31 mouse cellular contexts compared by ENCODE assay signal in genomic region chr7:25637099-25637498, GRCm38 (mm10). TPM values are rescaled to one million over a fixed set of nuclear protein-coding genes. Genes with fewer than 3 reads are reported as not detected.
"Had no signal": no experiment of that assay in that cellular context is flagged by ENCODE, and none has a peak within 500 bp of the region (broad histone marks: within the 10 kb centered on the region; RNA-seq: fewer than 3 reads in every experiment).

No protein-coding gene starts in this region.

- H3K27me3 ChIP-seq: heart, embryonic 13.5 days; heart, embryonic 15.5 days; hindbrain, embryonic 12.5 days; intestine, embryonic 15.5 days; limb, embryonic 12.5 days had no signal

- H3K9ac ChIP-seq: heart, embryonic 13.5 days; heart, embryonic 15.5 days; hindbrain, embryonic 12.5 days; hindbrain, embryonic 14.5 days; intestine, embryonic 15.5 days; limb, embryonic 12.5 days; liver, embryonic 14.5 days had no signal

- H3K27ac ChIP-seq: heart, adult 2 months; heart, embryonic 13.5 days; heart, embryonic 15.5 days; hindbrain, embryonic 10.5 days; hindbrain, embryonic 12.5 days; hindbrain, embryonic 14.5 days; intestine, embryonic 15.5 days; layer of hippocampus, adult 2 months; left cerebral cortex, adult 2 months; limb, embryonic 10.5 days; limb, embryonic 12.5 days; liver, embryonic 14.5 days had no signal

- H3K4me2 ChIP-seq: heart, embryonic 11.5 days; heart, embryonic 13.5 days; heart, embryonic 15.5 days; hindbrain, embryonic 12.5 days; hindbrain, embryonic 14.5 days; intestine, embryonic 15.5 days; limb, embryonic 12.5 days had no signal

- H3K4me3 ChIP-seq: heart, adult 2 months; heart, embryonic 13.5 days; heart, embryonic 15.5 days; hindbrain, embryonic 10.5 days; hindbrain, embryonic 12.5 days; intestine, embryonic 15.5 days; layer of hippocampus, adult 2 months; left cerebral cortex, adult 2 months; limb, embryonic 10.5 days; limb, embryonic 12.5 days had no signal

- ATAC-seq: hindbrain, embryonic 16.5 days; inflammation-experienced regulatory T-cells, adult 6 months; intestine, embryonic 15.5 days; intestine, postnatal 0 days had no signal

- H3K4me1 ChIP-seq: hindbrain, embryonic 10.5 days; hindbrain, embryonic 12.5 days; intestine, embryonic 15.5 days; limb, embryonic 10.5 days; limb, embryonic 12.5 days had no signal

- H3K9me3 ChIP-seq: heart, embryonic 13.5 days; heart, embryonic 15.5 days; hindbrain, embryonic 10.5 days; hindbrain, embryonic 12.5 days; intestine, embryonic 15.5 days; limb, embryonic 10.5 days; limb, embryonic 12.5 days had no signal

- DNase-seq: gastrocnemius, postnatal 36 days; heart, postnatal 4 days; kidney, adult 18-20 months; kidney, adult 8-10 months; kidney, postnatal 10 days; kidney, postnatal 25 days; kidney, postnatal 4 days had no signal

RNA-seq across cellular contexts. Expression of gene Erich4, which starts 21.4 kb away (rescaled TPM):
- total RNA-seq: gastrocnemius, adult 8-10 months; gastrocnemius, postnatal 14 days; gastrocnemius, postnatal 36 days; granulocyte monocyte progenitor cell, adult 5-6 weeks; heart, postnatal 4 days; layer of hippocampus, adult 2 months; layer of hippocampus, postnatal 10 days; left cerebral cortex, adult 2 months; left cerebral cortex, postnatal 14 days; left cerebral cortex, postnatal 36 days; liver, adult 2 months had no signal
- polyA plus RNA-seq: heart, adult 2 months; heart, embryonic 11.5 days; heart, embryonic 13.5 days; heart, embryonic 15.5 days; hindbrain, embryonic 10.5 days; hindbrain, embryonic 12.5 days; hindbrain, embryonic 14.5 days; hindbrain, embryonic 16.5 days; inflammation-experienced regulatory T-cells, adult 6 months; limb, embryonic 10.5 days; limb, embryonic 12.5 days; limb, embryonic 14.5 days; liver, adult 2 months had no signal
